Mouse (Mus musculus) gastrocnemius, adult 8-10 months (tissue): ENCODE measurements around the gene Carm1. TPM values are rescaled to one million over a fixed set of nuclear protein-coding genes. Genes with fewer than 3 reads are reported as not detected.
A peak's percentile ranks its signal among the peaks of the same experiment; 100 is the strongest.
"Not testable (repeated sequence)": the region's sequence is repeated elsewhere in the genome, so short reads cannot be mapped to it uniquely, and the experiment has no call there.

Source experiments
- DNase-seq, 2 experiments: peaks; one replicate each; pipeline ENCODE4 v3.0.0; 2022; ENCODE audit warnings: low spot score in 2 of 2
- total RNA-seq, 4 experiments: library from RNA; stranded (reverse); gene quantifications; 2 replicates each; pipeline ENCODE4 v1.2.4; 2022

Gene Carm1
- total RNA-seq = 10 to 100 TPM; 52.5 to 65.9 (median 55.2) TPM

DNA sequence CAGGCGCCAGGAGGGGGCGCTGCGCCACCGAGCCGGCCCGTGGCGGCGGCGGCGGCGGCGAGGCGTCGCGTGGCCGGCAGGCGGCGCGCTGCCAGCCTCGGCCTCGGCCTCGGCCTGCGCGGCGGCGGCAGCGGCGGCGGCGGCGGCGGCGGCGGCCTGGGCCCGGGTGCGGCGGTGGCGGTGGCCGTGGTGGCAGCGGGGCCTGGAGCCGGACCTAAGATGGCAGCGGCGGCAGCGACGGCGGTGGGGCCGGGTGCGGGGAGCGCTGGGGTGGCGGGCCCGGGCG, at the start of gene Carm1:
TSS of gene Carm1 (plus strand) at position 106 of the 286 bp plus-strand sequence.
- peak in 1 of 2 experiments; percentile 56 for DNase-seq

GRCm38 (mm10) chr9:21497050-21497542, 49.6 kb upstream of the Carm1 start:
- no peak for DNase-seq

GRCm38 (mm10) chr9:21497664-21498063, 49.0 kb upstream of the Carm1 start:
- DNase-seq = no peak

DNA sequence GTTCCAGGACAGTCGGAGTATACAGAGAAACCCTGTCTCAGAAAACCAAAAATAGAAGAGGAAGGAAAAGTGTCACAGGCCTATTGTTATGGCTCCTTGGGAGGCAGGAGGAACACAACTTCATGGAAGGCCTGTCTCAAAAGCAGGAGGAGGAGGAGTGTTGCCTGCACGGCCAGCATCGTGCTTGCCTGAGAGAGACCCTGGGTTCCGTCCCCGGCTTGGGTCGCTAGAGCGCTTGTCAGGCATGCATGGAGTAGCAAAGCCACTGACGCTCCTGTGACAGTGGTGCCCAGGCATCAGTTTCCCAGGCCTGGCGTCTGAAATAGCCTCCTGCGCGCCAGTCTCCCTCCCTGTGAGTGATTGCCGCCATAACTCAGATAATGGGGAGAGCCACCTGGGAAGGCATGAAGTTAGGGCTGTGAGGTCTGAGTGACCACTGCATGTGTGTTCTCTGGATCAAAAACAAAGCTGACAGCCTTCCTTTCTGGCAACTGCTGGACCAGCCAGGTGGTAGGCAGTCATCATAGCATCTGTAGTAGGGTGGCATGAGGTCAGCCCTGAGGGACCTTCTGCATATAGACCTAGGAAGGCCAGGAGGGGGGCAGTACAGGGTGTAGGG, 48.3 kb upstream of the Carm1 start:
- no peak for DNase-seq

- DNase-seq = no peak
These were observed 43.3 kb upstream of the Carm1 start for GRCm38 (mm10) chr9:21503352-21503751.

- DNase-seq = no peak
These were observed 40.9 kb upstream of the Carm1 start for GRCm38 (mm10) chr9:21505767-21506166.

GRCm38 (mm10) chr9:21507753-21508430, 38.8 kb upstream of the Carm1 start:
- no peak for DNase-seq

- DNase-seq = no peak
These were observed 37.8 kb upstream of the Carm1 start for GRCm38 (mm10) chr9:21508871-21509404.

GRCm38 (mm10) chr9:21509772-21510688, 36.7 kb upstream of the Carm1 start, which contains the start of gene Tmed1:
TSS of gene Tmed1 (minus strand) at chr9:21510252.
- peak; percentile 92 to 93 for DNase-seq

GRCm38 (mm10) chr9:21510689-21511015, 36.0 kb upstream of the Carm1 start:
- no peak for DNase-seq

- DNase-seq = no peak
These were observed 35.6 kb upstream of the Carm1 start for GRCm38 (mm10) chr9:21511052-21511451.

DNA sequence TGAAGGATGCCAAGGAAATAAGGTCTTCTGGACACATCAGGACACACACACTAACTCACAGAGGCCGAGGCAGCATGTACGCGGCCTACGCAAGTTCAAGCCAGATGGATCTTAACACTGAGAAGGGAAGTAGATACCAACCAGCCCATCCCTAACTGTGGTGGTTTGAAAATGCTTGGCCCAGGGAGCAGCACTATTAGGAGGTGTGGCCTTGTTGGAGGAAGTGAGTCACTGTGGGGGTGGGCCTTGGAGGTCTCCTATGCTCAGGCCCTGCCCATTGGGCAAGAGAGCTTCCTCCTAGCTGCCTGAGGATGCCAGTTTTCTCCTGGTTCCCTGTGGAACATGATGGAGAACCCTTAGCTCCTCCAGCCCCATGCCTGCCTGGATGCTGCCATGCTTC, 33.2 kb upstream of the Carm1 start:
- DNase-seq = no peak

DNA sequence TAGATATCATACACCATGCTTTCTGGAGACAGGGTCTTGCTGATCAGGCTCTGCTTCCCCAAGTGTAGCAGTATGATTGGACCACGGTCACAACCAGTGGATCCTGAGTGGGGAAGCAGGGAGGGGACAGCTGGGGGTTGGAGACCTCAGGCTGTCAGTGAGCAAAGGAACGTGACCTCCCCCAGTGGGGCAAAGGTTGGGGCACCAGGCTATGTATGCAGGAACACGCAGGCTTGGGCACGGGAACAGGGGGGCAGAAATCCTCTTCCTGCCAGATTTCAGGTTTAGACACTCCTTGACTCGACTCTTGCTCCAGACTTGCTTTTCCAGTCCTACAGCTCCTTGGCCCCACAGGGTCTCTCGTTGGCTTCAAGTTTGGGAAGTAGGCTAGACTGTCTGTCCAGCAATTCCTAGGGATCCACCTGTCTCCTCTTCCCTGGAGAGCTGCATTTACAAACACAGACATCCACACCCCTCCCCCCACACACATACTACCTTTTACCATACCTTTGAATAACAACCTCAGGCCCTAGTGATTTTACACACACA, 28.7 kb upstream of the Carm1 start:
- no peak for DNase-seq

- not testable (repeated sequence) for DNase-seq
These were observed 28.0 kb upstream of the Carm1 start for GRCm38 (mm10) chr9:21518690-21519089.

DNA sequence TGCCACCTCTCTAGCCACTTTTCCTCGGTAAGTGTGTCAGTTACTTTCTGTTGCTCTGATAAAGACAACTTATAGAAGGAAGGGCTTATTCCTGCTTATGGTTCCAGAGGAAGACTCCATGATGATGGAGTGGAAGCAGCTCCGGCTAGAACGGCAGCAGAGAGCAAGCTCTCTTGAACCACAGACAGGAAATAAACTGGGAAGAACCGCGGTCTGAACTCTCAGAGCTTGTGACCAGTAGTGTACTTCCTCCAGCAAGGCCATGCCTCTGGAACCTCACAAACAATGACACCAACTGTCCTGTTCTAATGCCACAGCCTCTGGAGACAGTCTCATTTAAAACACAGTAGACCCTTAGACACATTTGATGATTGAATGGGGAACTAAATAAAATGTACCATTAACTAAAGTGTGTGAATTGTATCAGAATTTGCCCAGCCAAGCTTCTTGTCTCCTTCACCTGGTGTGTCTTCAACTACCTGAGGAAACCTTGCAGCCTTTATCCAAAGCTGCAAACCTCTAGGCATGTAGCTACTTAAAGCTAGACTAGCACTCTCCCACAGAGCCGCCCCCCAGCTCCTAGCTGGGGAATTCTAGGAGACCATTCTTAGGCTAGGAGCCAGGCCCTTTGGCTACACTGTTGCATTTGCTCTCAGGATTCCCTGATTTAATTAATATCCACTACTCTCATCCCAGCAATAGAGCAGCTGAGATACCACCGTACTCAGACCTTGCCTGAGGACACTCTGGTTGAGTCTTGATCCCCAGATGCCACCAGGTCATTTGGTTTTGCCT, 21.4 kb upstream of the Carm1 start:
- no peak for DNase-seq

GRCm38 (mm10) chr9:21525937-21526633, 20.6 kb upstream of the Carm1 start, which contains the start of gene AB124611:
TSS of gene AB124611 (plus strand) at chr9:21526176.
- no peak for DNase-seq

DNA sequence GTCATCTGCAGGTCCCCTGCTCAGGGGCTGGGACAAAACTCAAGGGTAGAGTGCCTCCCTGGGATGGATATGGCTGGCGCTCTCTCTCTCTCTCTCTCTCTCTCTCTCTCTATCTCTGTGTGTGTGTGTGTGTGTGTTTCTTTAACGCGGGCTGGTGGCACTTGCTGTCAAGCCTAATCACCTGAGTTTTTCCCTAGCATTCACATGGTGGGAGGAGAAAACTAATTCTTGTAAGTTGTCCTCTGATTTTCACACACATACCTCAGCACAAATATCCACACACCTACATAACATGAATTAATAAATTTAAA, 20.1 kb upstream of the Carm1 start:
- DNase-seq = no peak

GRCm38 (mm10) chr9:21527100-21527801, 19.4 kb upstream of the Carm1 start:
- no peak for DNase-seq

GRCm38 (mm10) chr9:21527917-21528324, 18.8 kb upstream of the Carm1 start:
- no peak for DNase-seq

DNA sequence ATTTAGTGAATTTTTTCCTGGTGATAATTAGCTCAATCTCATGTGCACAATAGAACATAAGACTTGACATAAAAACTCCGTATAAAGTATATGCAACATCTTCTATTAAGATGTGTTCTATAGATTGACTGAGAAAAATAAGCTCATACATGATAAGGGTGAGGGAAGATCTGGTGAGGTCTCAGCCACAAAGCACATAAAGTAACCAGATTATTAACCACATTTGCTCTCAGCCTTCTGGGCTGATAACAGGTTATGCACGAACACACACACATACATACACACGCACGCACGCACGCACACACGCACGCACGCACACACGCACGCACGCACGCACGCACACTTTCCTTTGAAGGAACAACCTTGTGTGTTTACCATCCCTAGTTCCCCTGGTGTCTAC, 10.2 kb upstream of the Carm1 start:
- no peak for DNase-seq
